Mouse (Mus musculus): ENCODE data around the gene Cryzl1. TPM values are rescaled to one million over a fixed set of nuclear protein-coding genes. Genes with fewer than 3 reads are reported as not detected.
A peak's percentile ranks its signal among the peaks of the same experiment; 100 is the strongest.

Gene Cryzl1
- total RNA-seq, 4 experiments from 2014 or later, result 26.0 to 30.4 (median 27.1) TPM

DNA sequence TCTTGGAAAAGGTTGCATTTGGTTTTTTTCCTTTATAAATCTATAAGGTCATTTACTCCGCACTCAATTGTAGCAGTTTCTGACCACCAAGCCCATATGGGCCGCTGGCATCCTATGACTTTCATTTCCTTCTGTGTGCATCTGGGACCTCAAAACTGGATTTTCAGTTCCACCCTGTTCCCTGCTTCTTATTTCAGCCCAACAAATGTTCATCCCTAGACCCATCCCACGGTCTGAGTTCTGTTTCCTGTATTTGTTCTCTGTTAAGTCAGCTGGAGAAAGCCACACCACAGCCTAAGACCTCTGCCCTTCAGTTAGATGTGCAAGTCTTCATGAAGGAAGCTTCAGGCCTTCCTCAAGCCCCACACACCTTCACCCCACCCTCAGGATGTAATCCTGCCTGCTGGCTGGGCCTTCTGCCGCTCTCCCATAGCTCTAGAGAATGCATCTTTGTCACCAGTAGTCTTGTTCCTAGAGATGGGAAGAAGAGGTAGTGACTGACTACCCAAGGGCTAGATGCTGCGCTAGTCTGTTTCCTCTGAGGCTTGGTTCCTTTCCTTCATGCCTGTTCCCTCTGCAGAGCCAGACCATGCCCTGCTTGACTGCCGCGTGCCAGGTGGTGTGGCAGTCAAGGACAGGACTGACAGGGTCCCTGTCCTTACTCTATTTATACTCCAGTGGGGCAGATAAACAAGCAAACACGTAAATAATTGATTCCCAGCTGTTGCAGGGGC is 11.6 kb upstream of the Cryzl1 start:
- DNase-seq (ENCODE audit: low spot score), result peak; percentile 48

DNA sequence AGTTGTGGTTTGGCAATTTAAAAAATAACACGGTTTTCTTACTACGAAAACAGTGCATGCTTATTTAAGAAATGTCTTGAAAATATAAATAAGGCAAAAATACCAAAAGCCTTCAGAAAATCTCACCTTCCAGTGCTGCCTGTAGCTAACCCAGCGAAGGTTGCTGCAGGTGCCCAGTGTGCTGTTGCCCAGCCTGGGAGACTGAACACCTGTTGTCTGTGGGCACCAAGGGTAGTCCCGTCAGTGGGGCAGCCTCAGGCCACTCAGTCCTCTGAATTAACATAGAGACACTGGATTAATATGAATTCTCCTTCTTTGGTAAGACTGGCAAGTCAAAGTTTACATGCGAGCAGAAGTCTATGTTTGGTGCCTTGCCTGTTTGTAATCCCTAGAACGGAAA is 9.7 kb upstream of the Cryzl1 start:
- DNase-seq (ENCODE audit: low spot score), result no peak

DNA sequence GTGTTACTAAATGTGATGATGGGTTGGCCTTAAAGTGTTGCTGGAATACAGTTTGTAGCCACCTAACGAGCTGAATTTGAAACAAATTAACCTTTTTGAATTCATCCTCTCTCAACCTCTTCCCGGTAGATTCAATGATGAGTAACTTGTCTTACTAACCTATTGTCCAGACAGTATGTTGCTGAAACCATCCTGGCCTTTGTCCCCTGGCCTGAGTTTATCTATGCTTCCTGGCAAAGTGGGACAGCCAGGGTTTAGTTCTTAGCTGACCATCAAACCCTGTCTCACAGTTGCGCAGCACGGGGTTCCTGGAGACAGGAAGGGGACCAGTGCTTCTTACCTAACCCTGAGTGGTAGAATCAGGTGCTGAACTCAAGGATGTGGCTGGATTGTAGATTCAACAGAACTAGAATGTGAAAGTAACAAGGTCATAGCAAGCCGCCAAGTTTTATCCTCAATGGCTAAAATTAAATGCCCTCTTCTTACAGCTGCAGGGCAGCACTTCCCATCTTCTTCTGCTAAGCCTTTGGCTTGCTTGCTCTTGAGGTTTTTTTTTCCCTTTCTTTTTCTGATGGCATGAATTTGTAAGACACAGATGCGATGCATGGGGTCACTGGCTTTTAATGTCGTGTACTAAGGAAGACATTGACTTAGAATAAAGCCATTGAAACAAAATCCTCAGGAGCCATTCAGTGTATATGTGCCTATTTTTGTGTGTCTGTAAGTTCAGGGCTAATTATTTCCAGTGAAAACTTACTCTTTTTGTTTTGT is 7.5 kb upstream of the Cryzl1 start:
- no peak for DNase-seq (ENCODE audit: low spot score)

DNA sequence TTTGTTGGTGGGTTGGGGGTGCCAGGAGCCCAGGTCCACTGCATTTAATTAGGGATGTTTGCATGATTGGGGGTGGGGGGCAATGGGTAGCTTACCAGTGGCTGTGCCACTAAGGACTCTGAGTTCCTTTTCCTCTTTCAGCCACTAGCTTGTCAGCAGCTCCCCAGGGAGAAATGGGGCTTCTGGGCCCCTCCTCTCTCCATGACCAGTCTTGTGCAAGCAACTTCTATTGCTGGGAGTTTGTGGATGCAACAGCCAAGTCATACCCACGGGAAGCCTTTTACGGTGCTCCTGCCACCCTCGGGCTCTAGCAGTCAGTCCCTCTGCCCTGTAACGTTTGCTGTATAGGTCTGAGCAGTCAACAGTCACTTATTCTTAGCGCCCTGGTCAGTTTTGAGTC is 6.0 kb upstream of the Cryzl1 start:
- no peak for DNase-seq (ENCODE audit: low spot score)

DNA sequence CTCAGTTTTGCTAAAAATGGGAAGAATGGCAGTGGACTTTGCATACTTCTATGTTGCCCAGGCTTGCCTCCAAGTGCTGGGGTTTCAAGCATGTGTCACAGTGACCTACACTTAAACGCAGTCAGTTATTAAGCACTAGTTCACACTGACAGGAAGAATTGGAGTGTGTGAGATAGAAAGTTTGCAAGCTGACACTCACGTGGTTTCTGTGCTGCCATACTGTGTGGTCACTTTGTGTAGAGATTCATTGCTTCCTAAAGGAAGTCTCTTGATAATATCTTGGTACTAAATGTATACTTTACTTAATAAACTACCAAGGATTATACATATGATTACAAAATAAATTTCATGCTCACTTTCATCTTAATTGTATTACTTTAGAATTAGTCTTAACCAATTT is 4.0 kb upstream of the Cryzl1 start:
- no peak for DNase-seq (ENCODE audit: low spot score)

DNA sequence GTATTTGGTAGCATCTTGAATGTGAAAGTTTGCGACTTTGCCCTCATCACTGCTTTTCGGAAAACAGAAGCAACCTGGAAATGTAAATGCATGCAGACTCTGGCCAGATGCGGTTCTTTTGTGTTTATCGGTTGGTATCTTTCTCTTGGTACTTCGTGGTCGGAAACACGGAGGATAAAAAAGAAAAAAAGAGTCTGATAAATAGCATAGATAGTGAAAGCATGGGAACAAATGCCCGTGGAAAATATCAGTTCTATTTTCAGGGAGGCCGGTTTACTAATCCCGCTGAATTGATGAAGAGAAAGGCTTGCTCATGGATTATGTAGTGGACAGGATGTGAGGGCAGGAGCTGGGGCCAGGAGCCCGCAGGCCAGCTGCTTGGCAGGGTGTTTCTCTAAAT is 1.7 kb upstream of the Cryzl1 start:
- no peak for DNase-seq (ENCODE audit: low spot score)

DNA sequence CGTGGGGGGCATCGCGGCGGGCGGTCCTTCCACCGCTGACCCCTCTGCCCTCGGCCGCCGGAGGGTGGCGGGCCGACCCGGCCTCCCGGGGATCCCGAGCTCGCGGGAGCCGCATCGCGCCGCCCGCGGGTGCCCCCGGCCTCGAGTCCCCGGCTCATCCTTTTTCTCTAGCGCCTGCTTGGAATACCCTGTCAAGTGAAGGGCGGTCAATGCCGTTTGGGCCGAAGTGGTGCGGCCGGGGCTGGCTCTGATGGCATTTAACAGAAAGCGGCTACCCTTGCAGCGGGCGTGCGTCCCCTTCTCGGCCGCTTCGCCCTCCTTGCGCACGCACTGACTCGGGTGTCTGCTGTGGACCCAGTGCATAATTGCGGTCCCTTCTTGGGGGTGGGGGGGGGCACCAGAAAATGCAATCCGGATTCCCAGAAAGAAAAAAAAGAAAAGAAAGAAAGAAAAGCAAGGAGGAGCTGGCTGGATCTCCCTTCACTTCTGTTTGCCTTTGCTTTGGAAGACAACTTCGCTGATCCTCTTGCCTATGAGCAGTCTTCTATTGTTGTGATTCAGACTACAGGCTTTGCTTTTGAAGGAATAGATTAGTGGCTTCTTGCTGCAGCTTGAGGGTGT is 1.2 kb upstream of the Cryzl1 start:
- no peak for DNase-seq (ENCODE audit: low spot score)

DNA sequence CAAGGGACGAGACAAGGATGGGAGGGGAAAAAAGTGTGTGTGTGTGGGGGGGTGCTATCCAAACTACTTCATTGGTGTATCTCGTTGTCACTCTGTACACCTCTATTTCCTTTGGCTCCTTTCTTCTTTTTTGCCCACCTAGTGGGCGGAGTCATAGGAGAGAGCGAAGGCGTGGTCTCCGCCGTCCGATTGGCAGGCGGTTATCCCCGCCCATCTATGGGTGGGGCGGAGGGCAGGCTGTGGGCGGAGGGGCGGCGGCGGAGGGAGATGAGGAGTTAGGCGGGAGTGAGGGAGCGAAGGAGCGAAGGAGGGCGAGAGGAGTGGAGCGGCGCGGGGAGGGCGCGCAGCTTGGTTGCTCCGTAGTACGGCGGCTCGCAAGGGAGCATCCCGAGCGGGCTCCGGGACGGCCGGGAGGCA is 299 bp upstream of the Cryzl1 start, which contains the start of gene Itsn1:
Itsn1 (plus strand) TSS at position 216 of the 417 bp plus-strand sequence.
- peak; percentile 96 for DNase-seq (ENCODE audit: low spot score)

DNA sequence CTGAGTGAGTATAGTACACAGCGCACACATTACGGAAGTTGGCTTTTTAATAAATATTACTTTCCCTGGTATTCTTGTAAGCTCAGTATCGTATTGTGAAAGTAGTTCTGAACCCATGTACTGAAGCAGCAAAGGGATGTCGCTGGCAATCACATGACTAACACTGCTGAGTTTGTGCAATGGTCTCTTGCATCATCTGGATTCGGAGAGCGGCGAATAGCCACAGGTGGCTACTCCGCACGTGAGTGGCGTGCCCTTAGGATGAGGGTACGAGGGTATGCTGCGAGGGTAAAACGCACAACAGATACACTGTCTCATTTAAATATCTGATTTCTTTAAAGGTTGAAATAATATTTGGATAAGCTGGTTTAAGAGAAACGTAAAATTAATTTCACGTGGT is 1.3 kb downstream of the Cryzl1 start:
- no peak for DNase-seq (ENCODE audit: low spot score)

DNA sequence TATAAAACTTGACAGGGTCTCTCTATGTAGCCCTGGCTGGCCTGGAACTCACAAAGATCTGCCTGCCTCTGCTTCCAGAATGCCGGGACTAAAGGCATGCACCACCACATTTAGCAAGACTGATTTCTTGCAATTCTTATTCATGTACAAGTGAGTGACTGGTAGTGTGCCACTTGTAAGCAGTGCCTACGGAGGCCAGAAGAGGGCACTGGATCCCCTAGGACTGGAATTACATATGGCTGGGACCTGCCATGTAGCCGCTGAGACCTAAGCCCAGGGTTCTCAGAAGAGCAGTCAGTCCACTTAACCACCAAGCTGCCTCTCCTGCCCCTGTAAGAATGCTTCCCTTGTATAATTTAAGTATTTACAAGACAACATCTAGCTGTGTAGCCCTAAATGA is 4.5 kb downstream of the Cryzl1 start:
- DNase-seq (ENCODE audit: low spot score), result peak; percentile 60

DNA sequence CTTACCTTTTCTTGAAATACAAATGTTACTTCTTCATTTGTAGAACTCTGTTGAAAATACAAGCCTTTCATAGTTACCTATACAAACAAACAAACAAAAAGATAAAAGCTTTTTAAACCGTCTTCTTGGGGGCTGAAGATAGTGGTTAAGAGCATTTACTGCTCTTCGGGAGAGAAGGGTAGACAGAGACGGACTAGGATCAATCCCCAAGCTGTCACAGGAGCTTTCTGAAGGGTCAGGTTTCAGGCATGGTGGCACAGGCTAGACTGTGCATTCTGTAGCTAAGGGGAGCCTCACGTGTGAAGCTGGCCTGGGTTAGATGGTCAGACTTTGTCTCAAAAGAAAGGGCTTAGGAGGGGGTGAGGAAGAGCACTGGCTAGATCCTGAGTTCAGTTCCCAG is 11.4 kb downstream of the Cryzl1 start:
- no peak for DNase-seq (ENCODE audit: low spot score)

DNA sequence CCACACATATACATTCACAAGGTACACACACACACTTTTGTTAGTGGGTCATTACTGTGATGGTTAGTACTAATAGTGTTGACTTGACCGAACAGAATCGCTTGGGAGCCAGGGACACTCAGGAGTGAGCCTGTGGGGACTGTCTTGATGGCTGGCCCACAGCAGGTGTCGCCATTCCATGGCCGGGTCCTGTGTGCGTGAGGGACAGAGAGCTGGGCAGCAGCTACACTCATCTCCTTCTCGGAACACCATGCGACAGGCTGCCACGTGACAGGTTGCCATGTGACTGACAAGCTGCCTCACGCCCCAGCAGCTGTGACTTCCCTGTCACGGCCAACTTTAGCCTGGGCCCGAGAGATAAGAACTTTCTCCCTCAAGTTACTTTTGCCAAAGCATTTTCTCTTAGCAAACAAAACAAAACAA is 11.8 kb downstream of the Cryzl1 start:
- peak; percentile 67 for DNase-seq (ENCODE audit: low spot score)

DNA sequence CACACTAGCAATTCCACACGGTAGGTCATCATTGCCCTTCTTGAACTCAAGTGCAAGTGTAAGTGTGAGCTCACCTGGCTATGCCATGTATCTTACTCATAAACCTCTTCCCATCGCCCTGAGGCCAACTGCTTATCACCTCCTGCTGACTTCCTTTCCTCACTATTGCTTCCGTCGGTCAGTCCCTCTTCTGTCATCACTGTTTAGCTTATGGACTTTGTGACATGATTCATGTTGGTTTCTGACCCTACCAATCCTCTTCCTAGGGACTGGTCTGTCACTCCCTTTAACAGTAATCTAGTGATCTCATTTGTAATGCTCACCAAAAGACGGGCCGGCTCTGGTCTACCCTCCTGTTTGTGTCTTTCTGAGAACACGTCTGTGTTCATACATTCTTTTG is 18.5 kb downstream of the Cryzl1 start:
- DNase-seq (ENCODE audit: low spot score), result no peak

DNA sequence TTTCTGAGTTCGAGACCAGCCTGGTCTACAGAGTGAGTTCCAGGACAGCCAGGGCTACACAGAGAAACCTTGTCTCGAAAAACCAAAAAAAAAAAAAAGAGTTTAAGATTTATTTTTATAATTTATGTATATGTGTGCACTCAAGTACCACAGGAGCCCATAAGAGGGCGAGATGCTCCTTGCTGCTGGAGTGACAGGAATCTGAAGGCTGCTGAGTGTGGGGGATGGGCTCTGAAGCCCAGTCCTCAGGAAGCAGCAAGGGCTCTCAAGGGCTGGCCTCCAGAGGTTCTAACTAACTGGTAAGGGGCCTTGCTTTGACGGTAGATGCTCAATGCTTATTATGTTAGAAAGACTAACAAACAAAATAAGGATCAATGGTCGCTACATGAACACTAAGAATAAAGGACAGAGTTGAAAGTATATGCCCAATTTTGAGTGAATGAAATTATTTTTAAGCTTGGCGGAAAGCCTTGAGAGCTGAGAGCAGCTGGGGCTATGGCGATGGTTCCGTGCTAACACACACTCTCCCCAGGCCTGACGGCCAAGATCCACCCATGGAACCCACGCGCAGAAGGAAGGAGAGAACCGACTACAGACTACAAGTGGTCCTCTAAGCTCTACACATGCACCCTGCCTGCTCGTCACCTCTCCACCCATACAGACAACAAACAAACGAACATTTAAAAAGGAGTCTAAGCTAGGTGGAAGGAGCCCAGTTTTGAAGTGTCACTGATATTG is 24.0 kb downstream of the Cryzl1 start:
- DNase-seq (ENCODE audit: low spot score), result no peak

DNA sequence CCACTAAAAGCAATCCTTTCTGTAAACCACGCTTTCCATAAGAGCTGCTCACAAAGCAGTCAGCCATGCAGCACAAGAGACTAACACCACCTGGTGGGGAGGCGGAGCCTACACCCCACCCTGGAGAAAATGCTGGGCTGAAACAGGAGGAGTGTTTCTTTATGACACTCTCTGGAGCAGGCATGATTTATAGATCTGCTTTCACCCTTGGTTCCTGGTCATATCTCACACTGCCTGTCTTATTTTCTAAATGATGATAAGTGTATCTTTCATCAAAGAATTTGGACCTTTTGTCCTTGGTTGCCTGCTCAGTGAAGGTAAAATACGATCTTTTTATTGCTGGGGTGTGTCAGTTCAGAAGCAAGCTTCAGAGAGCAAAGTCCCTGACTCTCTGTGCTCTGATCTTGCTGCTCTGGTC is 26.0 kb downstream of the Cryzl1 start:
- DNase-seq (ENCODE audit: low spot score), result no peak

DNA sequence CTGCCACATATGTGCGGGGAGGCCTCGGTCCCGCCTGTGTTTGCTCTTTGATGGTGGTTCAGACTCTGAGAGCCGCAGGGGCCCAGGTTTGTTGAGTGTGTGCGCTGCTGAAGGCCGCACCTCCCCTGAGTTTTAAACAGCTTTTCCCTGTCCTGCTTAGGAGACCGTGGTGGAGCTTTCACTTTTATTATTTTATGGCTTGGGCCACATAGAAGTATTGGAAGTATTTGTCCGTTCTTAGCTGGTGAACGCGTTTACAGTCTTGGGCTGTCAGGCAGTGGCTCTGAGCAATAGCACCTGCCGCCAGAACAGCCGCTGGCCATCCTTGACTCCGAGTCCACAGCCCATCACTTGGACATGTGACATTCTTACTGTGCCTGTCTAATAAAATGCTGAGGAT is 26.9 kb downstream of the Cryzl1 start:
- DNase-seq (ENCODE audit: low spot score), result no peak

DNA sequence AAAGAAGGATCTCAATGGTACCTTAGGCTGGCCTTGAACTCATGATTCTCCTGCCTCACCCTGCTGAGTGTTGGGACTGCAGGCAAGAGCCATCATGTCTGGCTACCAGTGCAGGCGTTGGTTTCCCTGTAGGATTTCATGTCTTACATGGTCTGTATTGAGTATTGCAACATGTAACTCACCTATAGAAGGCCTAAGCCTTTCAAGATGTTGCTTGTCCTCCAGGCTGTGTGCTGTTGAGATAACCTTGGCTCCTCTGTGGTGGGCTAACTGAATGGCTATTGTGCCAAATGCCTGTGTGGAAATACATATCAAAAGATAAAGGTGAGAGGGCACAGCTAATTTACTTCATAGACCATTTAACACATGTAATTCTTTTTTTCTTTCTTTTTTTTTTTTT is 29.8 kb downstream of the Cryzl1 start:
- no peak for DNase-seq (ENCODE audit: low spot score)

DNA sequence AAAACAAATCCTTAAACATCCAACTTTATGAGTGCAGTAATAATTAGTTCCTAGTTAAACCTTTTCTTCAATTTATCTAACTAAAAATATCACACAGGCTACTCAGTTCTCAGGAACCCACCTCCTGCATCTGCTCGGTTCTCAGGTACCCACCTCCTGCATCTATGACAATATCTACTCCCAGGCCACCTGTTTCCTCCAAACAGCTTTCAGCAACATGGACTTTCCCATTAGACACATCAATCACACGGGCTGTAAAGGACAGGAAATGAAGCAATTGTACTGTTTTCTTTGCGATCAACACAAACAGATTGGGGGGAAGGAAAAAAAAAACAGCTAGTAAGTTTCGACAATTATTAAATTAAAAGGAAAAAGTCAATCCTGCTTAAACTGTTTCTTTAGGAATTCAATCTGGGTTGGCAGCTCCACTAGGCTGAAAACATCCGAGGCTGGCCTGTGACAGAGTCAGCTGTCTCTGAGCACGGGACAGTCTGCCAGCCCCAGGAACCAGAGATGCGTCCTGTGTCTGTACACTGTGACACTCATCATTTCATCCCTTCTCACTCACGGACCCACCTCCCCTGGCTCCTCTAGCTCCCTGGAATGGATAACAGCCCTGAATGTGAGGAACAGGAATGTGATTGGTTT is 33.5 kb downstream of the Cryzl1 start:
- no peak for DNase-seq (ENCODE audit: low spot score)

DNA sequence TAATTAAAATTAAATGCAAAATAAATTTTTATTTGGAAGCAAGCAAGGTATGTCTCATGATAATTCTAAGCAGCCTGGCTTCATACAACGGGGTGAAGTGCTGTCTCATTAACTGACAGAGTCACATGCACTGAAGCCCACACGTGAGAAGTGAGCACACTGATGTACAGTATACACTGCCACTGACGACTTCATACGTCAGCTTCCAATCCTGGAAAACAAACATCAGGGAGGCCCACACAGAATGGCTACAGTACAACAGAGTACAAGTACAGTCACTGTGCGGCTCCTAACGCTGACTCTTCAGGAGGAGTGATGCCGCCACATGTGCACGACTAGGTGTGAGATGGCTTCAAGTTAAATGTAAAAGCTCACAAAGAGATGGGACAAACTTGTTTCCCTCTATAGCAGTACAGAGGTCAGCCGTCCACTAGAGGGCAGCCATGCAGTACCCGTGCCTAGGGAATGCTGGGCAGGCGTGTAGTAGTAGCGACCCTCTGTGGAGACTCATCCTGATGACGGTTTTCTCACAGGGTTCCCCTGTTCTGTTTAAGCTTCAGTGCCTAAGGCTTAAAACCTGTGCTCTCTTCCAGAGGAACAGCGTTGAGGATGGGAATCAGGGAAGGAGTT is 34.2 kb downstream of the Cryzl1 start:
- DNase-seq (ENCODE audit: low spot score), result peak; percentile 71

DNA sequence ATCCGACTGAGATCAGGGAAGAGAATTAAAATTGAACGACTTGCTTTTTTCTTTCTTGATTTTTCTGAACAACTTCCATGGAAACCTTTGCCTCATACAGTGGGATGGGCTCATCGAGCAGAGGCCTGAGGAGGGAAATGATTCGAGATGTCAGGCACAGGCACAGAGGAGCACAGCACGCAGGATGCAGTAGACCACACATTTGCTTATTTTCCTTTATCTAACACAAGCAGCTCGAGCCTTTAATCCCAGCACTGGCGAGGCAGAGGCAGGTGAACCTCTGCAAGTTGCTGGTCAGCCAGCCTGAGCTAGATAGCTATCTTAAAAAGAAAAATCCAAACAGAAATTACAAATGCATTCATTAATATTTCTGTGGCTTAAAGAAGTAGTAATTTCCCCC is 39.0 kb downstream of the Cryzl1 start:
- no peak for DNase-seq (ENCODE audit: low spot score)

Data from heart, adult 8-10 months (tissue).